Mouse (Mus musculus): ENCODE data around the gene Olfr1337. TPM values are rescaled to one million over a fixed set of nuclear protein-coding genes. Genes with fewer than 3 reads are reported as not detected.

The Olfr1337 gene
- polyA plus RNA-seq, 1 experiment from 2014 or later: not detected

Other genes with a start within 250 kb of the Olfr1337 start
- 0.11 and 0.22 TPM in 2 replicates for gene Tmem125, start 238.5 kb downstream of the Olfr1337 start, polyA plus RNA-seq (2014; fragmentation: Nextera tagmentation; extraction: Ambion mirVana)
- 1.0 and 1.2 TPM in 2 replicates for gene Cfap57, start 161.8 kb downstream of the Olfr1337 start, polyA plus RNA-seq (2014; fragmentation: Nextera tagmentation; extraction: Ambion mirVana)
- gene Ebna1bp2, start 161.8 kb downstream of the Olfr1337 start, polyA plus RNA-seq (2014; fragmentation: Nextera tagmentation; extraction: Ambion mirVana): 183 and 197 TPM in 2 replicates
- gene Olfr62, start 123.6 kb downstream of the Olfr1337 start, polyA plus RNA-seq (2014; fragmentation: Nextera tagmentation; extraction: Ambion mirVana): not detected in 2 replicates
- not detected in 2 replicates for gene Olfr1342, start 89.8 kb downstream of the Olfr1337 start, polyA plus RNA-seq (2014; fragmentation: Nextera tagmentation; extraction: Ambion mirVana)
- gene Olfr1341, start 79.1 kb downstream of the Olfr1337 start, polyA plus RNA-seq (2014; fragmentation: Nextera tagmentation; extraction: Ambion mirVana): not detected in 2 replicates
- gene Olfr1340, start 62.4 kb downstream of the Olfr1337 start, polyA plus RNA-seq (2014; fragmentation: Nextera tagmentation; extraction: Ambion mirVana): not detected in 2 replicates
- not detected in 2 replicates for gene Olfr1339, start 50.4 kb downstream of the Olfr1337 start, polyA plus RNA-seq (2014; fragmentation: Nextera tagmentation; extraction: Ambion mirVana)
- gene Olfr1338, start 23.8 kb downstream of the Olfr1337 start, polyA plus RNA-seq (2014; fragmentation: Nextera tagmentation; extraction: Ambion mirVana): not detected in 2 replicates
- gene Olfr1335, start 27.4 kb upstream of the Olfr1337 start, polyA plus RNA-seq (2014; fragmentation: Nextera tagmentation; extraction: Ambion mirVana): not detected in 2 replicates
- not detected in 2 replicates for gene Olfr1333, start 53.7 kb upstream of the Olfr1337 start, polyA plus RNA-seq (2014; fragmentation: Nextera tagmentation; extraction: Ambion mirVana)
- gene Olfr1331, start 82.1 kb upstream of the Olfr1337 start, polyA plus RNA-seq (2014; fragmentation: Nextera tagmentation; extraction: Ambion mirVana): not detected in 2 replicates
- gene Olfr1330, start 106.0 kb upstream of the Olfr1337 start, polyA plus RNA-seq (2014; fragmentation: Nextera tagmentation; extraction: Ambion mirVana): not detected in 2 replicates
- not detected in 2 replicates for gene Olfr1329, start 134.9 kb upstream of the Olfr1337 start, polyA plus RNA-seq (2014; fragmentation: Nextera tagmentation; extraction: Ambion mirVana)
- gene Olfr1328, start 156.0 kb upstream of the Olfr1337 start, polyA plus RNA-seq (2014; fragmentation: Nextera tagmentation; extraction: Ambion mirVana): not detected in 2 replicates
- gene Lao1, start 179.0 kb upstream of the Olfr1337 start, polyA plus RNA-seq (2014; fragmentation: Nextera tagmentation; extraction: Ambion mirVana): not detected in 2 replicates